Comparison of ENCODE assay signal across 9 mouse cellular contexts in genomic region chr6:115990056-115990455, GRCm38 (mm10). TPM values are rescaled to one million over a fixed set of nuclear protein-coding genes. Genes with fewer than 3 reads are reported as not detected.
DNase-seq lines count a peak whose midpoint lies in the region; ATAC-seq and TF ChIP-seq lines count a peak whose summit lies in the region.
"Had no signal": no experiment of that assay in that cellular context is flagged by ENCODE, and none has a peak within 500 bp of the region (broad histone marks: within the 10 kb centered on the region; RNA-seq: fewer than 3 reads in every experiment).

No protein-coding gene starts in this region.

- TF ChIP-seq POLR2A in myocyte (IDR thresholded peaks at IDR 0.05; ENCODE audit: insufficient read length, low read depth): no peak

- peaks cover 27% of the 10 kb centered on the region for H3K4me1 ChIP-seq in forebrain, embryonic 16.5 days (replicated peaks; ENCODE audit: control insufficient read depth, insufficient read depth, low read length)

- H3K79me2 ChIP-seq in myocyte (ENCODE audit: control insufficient read depth, insufficient read depth): peaks cover 49% of the 10 kb centered on the region

- peak overlapping the region; percentile 23 for H3K4me2 ChIP-seq in forebrain, embryonic 16.5 days (ENCODE audit: low read length)
- peak overlapping the region; percentile 87 for H3K4me2 ChIP-seq in myocyte (ENCODE audit: low read depth)

- TF ChIP-seq CTCF in gastrocnemius, adult 2 months (IDR thresholded peaks at IDR 0.05): no peak

- intact Hi-C loops in gastrocnemius, adult 2 months (cut with DNase I): loop anchor here (5.0 kb wide), 1 partner anchor 33 kb away; no protein-coding TSS in a partner anchor
- intact Hi-C loops in left cerebral cortex, postnatal 36 days (cut with DNase I): no loop called here
- intact Hi-C loops in left cerebral cortex, postnatal 10 days (cut with DNase I): loop anchor here (5.0 kb wide), 1 partner anchor 138 kb away; the partner anchor contains the start of genes Ift122 and Mbd4

- ATAC-seq in forebrain, embryonic 16.5 days: no peak

- no peaks in the 10 kb centered on the region for H3K9me3 ChIP-seq in forebrain, embryonic 16.5 days (ENCODE audit: control insufficient read depth, low read length)

- H3K36me3 ChIP-seq in forebrain, embryonic 16.5 days (ENCODE audit: control insufficient read depth, insufficient read depth): no peaks in the 10 kb centered on the region
- no peaks in the 10 kb centered on the region for H3K36me3 ChIP-seq in myocyte (ENCODE audit: control insufficient read depth, insufficient read depth)

- H3ac ChIP-seq in myocyte (ENCODE audit: control insufficient read depth, insufficient read length): no peak overlapping the region

- 70% methylated on average over 3 of the region's 3 CpGs for WGBS in forebrain, embryonic 16.5 days

- H3K4me3 ChIP-seq in gastrocnemius, adult 2 months: peak overlapping the region; percentile 81
- no peak overlapping the region for H3K4me3 ChIP-seq in forebrain, embryonic 16.5 days (replicated peaks; ENCODE audit: low read length)
- H3K4me3 ChIP-seq in myocyte: no peak overlapping the region

- DNase-seq in gastrocnemius, adult 2 months: no peak
- DNase-seq in gastrocnemius, postnatal 4 days (ENCODE audit: low spot score in 2 of 2): no peak
- peak; percentile 53 to 55 for DNase-seq in left cerebral cortex, postnatal 36 days (ENCODE audit: low spot score in 2 of 2)
- DNase-seq in left cerebral cortex, postnatal 10 days (ENCODE audit: extremely low spot score in 1 of 2, low spot score in 2 of 2): no peak
- DNase-seq in urinary bladder, adult 18-20 months (ENCODE audit: low spot score in 2 of 2): no peak
- no peak for DNase-seq in urinary bladder, adult 2 months (ENCODE audit: low spot score)

- peaks cover 19% of the 10 kb centered on the region for H3K27me3 ChIP-seq in forebrain, embryonic 16.5 days (replicated peaks; ENCODE audit: control insufficient read depth, insufficient read depth, low read length)
- H3K27me3 ChIP-seq in myocyte (ENCODE audit: control insufficient read depth, insufficient read depth, insufficient read length): no peaks in the 10 kb centered on the region

- H3K9ac ChIP-seq in forebrain, embryonic 16.5 days (replicated peaks; ENCODE audit: low read depth, low read length): no peak overlapping the region

- H3K27ac ChIP-seq in gastrocnemius, adult 2 months: peak overlapping the region; percentile 94
- no peak overlapping the region for H3K27ac ChIP-seq in forebrain, embryonic 16.5 days (ENCODE audit: low read length)

TF ChIP-seq in myocyte, 11 proteins besides CTCF, POLR2A, EP300 and RAD21:
- no peak for TF ChIP-seq TCF3 (IDR thresholded peaks at IDR 0.05; ENCODE audit: insufficient read length, low read depth)
- TF ChIP-seq POLR2AphosphoS2 (IDR thresholded peaks at IDR 0.05; ENCODE audit: insufficient read length, low read depth): no peak
- no peak for TF ChIP-seq MYOG (IDR thresholded peaks at IDR 0.05; ENCODE audit: control insufficient read depth in 1 of 3, insufficient read depth in 1 of 3, insufficient read length in 2 of 3, low read depth in 2 of 3)
- no peak for TF ChIP-seq TCF12 (IDR thresholded peaks at IDR 0.05; ENCODE audit: insufficient read depth, poor library complexity, severe bottlenecking)
- no peak for TF ChIP-seq CEBPB (IDR thresholded peaks at IDR 0.05; ENCODE audit: insufficient read depth, poor library complexity, severe bottlenecking)
- TF ChIP-seq USF1 (IDR thresholded peaks at IDR 0.05; ENCODE audit: low read depth): no peak
- TF ChIP-seq MYOD1 (IDR thresholded peaks at IDR 0.05; ENCODE audit: control insufficient read depth in 1 of 3, insufficient read length in 2 of 3, low read depth in 2 of 3): no peak
- TF ChIP-seq REST (IDR thresholded peaks at IDR 0.05; ENCODE audit: insufficient read depth, insufficient read length): no peak
- TF ChIP-seq SRF (IDR thresholded peaks at IDR 0.05; ENCODE audit: control insufficient read depth, insufficient read length, low read depth): no peak

RNA-seq across cellular contexts. Expression of gene Plxnd1, which starts 4.7 kb away (rescaled TPM):
- 10 to 100 TPM; 14.7 to 26.7 TPM for total RNA-seq in gastrocnemius, adult 2 months (2021)
- total RNA-seq in gastrocnemius, postnatal 4 days (2021): 100 to 1,000 TPM; 125 to 133 TPM
- 100 to 1,000 TPM; 115 to 121 TPM for total RNA-seq in left cerebral cortex, postnatal 36 days (2021)
- total RNA-seq in left cerebral cortex, postnatal 10 days (2021): 100 to 1,000 TPM; 183 to 194 TPM
- 19.4 and 19.8 TPM in 2 replicates for polyA plus RNA-seq in forebrain, embryonic 16.5 days (2015; fragmentation: Nextera tagmentation; extraction: Ambion mirVana)
- polyA plus RNA-seq in myocyte (2012; fragmentation: generic; extraction: Trizol): 39.4 TPM
- polyA plus RNA-seq in urinary bladder, adult 2 months (2012; rRNA removed): 35.8 and 45.2 TPM in 2 replicates

RNA-seq across cellular contexts. Expression of gene H1foo, which starts 45.3 kb away (rescaled TPM):
- total RNA-seq in gastrocnemius, adult 2 months (2021): not detected
- total RNA-seq in gastrocnemius, postnatal 4 days (2021): not detected
- not detected for total RNA-seq in left cerebral cortex, postnatal 36 days (2021)
- not detected for total RNA-seq in left cerebral cortex, postnatal 10 days (2021)
- polyA plus RNA-seq in forebrain, embryonic 16.5 days (2015; fragmentation: Nextera tagmentation; extraction: Ambion mirVana): not detected in 2 replicates
- polyA plus RNA-seq in myocyte (2012; fragmentation: generic; extraction: Trizol): not detected
- not detected in 2 replicates for polyA plus RNA-seq in urinary bladder, adult 2 months (2012; rRNA removed)
- total RNA-seq: megakaryocyte progenitor cell, adult 5-6 weeks had no signal

RNA-seq across cellular contexts. Expression of gene Rho, which starts 58.5 kb away (rescaled TPM):
- total RNA-seq in gastrocnemius, adult 2 months (2021): under 1 TPM in 1 of 2 experiments, not detected in 1; 0.06 TPM
- total RNA-seq in gastrocnemius, postnatal 4 days (2021): under 1 TPM; 0.62 to 0.93 TPM
- total RNA-seq in left cerebral cortex, postnatal 36 days (2021): under 1 TPM; 0.17 to 0.70 TPM
- total RNA-seq in left cerebral cortex, postnatal 10 days (2021): under 1 TPM; 0.36 to 0.49 TPM
- 0.15 TPM in 1 of 2 replicates, not detected in the other for polyA plus RNA-seq in forebrain, embryonic 16.5 days (2015; fragmentation: Nextera tagmentation; extraction: Ambion mirVana)
- polyA plus RNA-seq in myocyte (2012; fragmentation: generic; extraction: Trizol): 0.19 TPM
- polyA plus RNA-seq in urinary bladder, adult 2 months (2012; rRNA removed): 0.44 and 0.66 TPM in 2 replicates

Comparison
In these comparisons a context has a peak if more than half of its experiments do, and no peak if none do; other contexts are left out.
1. DNase-seq: peak in left cerebral cortex, postnatal 36 days (2 of 2); none in gastrocnemius, adult 2 months (single experiment), gastrocnemius, postnatal 4 days (0 of 2), left cerebral cortex, postnatal 10 days (0 of 2), urinary bladder, adult 18-20 months (0 of 2) and urinary bladder, adult 2 months (single experiment).
2. RNA of gene Plxnd1, which starts 4.7 kb away (total RNA-seq): 183 to 194 TPM in left cerebral cortex, postnatal 10 days, 125 to 133 TPM in gastrocnemius, postnatal 4 days and 115 to 121 TPM in left cerebral cortex, postnatal 36 days; 14.7 to 26.7 TPM in gastrocnemius, adult 2 months; every median in the first group is over 4 times any median in the second.